Mouse (Mus musculus) heart, postnatal 14 days (tissue): Measurements from ENCODE around the gene Ear1. TPM values are rescaled to one million over a fixed set of nuclear protein-coding genes. Genes with fewer than 3 reads are reported as not detected.
"Not testable (repeated sequence)": the region's sequence is repeated elsewhere in the genome, so short reads cannot be mapped to it uniquely, and the experiment has no call there.

Experiments
- DNase-seq, 2 experiments: peaks; one replicate each; pipeline ENCODE4 v3.0.0; 2021 to 2022
- intact Hi-C: fragments of 180-260 bp; cut with DNase I; formaldehyde crosslinking; loops from one replicate; pipeline ENCODE4 v1.15.1; 2025
- total RNA-seq, 2 experiments: library from RNA; stranded (reverse); gene quantifications; 2 replicates each; pipeline ENCODE4 v1.2.3; 2021

The Ear1 gene
- total RNA-seq, 2 experiments from 2014 or later: not detected

GRCm38 (mm10) chr14:43804435-43804834 is 70.9 kb downstream of the Ear1 start:
- DNase-seq: not testable (repeated sequence)

DNA sequence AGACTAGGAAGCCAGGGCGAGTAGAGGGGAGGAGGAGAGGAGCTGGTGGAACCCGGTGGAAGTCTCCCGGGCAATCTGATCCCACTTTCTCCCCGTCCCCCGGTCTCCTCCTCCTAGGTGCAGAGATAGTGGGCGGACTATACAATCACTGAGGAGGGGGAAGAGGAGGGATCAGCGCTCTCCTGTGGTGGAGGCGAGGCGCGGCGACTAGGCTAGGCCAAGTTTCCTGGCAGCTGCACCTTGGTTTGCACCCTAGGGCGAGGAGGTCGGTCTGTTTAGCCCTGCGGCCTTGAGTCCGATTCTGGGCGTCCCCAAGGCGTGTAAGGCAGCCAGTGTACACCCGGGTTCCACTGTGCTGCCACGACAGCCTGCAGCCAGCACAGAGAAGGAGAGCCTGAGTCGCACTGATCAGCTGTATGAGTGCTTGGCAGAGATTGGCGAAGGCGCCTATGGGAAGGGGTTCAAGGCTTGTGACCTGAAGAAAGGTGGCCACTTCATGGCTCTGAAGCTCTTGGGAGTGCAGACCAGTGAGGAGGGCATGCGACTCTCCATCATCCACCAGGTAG is 78.3 kb downstream of the Ear1 start:
- intact Hi-C loops, DNase-seq: not testable (repeated sequence)

More at GRCm38 (mm10) chr14:43804435-43804834, 70.9 kb downstream of the Ear1 start:
- intact Hi-C loops: not testable (repeated sequence)

DNA sequence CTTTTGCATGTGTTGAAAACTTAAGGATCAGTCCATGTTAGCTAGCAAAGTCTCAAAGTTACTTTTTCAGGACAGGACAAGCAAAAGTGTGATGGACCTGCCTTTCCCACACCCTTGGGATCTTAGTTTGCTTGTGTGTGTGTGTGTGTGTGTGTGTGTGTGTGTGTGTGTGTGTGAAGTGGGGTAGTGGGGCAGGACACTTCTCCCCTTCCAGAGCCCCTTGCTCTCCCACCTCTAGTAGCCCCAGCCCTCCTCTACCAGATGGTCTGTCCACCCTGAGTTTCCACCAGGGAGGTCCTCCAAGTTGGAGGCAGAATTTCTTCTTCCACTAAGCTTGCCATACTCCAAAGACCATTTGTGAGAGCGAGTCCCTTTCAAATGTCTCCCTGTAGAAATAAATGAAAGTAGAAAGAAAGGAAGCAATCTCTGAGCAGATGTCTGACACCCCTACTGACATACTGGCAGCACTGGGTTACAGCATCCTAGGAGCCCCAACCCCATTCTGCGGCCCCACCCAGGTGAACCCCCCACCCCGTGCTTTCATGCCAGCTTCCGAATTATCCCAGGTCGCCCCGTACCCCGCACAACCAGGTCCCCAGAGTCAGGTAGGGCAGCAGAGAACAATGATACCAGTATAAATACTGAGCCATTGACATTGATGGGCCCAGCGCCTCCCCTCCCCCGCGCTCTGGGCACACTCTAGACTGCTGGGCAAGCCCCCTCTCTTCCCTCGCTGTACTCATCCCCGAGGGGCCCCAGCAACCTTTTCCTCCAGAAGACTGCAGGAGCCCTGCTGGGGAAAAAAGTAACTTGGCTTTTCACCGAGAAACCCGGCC is 79.0 kb downstream of the Ear1 start:
- intact Hi-C loops: no loop called here
- DNase-seq: no peak

- DNase-seq, intact Hi-C loops: not testable (repeated sequence)
These were observed 81.5 kb downstream of the Ear1 start for GRCm38 (mm10) chr14:43793811-43794210.

- intact Hi-C loops, DNase-seq: not testable (repeated sequence)
These were observed 90.7 kb downstream of the Ear1 start, which contains the start of gene Gm8180 for GRCm38 (mm10) chr14:43784645-43785044. Gene Gm8180, minus strand, starts transcription at chr14:43784745.

Other genes starting within 250 kb of the Ear1 start
- gene Gm8165, start 198.3 kb downstream of the Ear1 start, total RNA-seq: not detected
- gene Gm7324, start 177.7 kb downstream of the Ear1 start, total RNA-seq: under 1 TPM; 0.68 to 0.72 TPM
- gene Gm16506, start 148.0 kb downstream of the Ear1 start, total RNA-seq: not detected
- not detected for gene Gm6526, start 127.7 kb downstream of the Ear1 start, total RNA-seq
- not detected for gene Gm8180, start 90.8 kb downstream of the Ear1 start, total RNA-seq
- not detected for gene Ear10, start 48.0 kb upstream of the Ear1 start, total RNA-seq
- 1 to 10 TPM; 4.2 to 4.4 TPM for gene Gm8113, start 49.9 kb upstream of the Ear1 start, total RNA-seq
- gene Ang5, start 81.6 kb upstream of the Ear1 start, total RNA-seq: not detected
- gene Ang6, start 126.8 kb upstream of the Ear1 start, total RNA-seq: not detected
- 1 to 10 TPM in 1 of 2 experiments, under 1 TPM in 1; 0.63 to 1.2 TPM for gene Ear2, start 227.1 kb upstream of the Ear1 start, total RNA-seq
- gene Gm3327, start 248.3 kb upstream of the Ear1 start, total RNA-seq: not detected